Mouse (Mus musculus): ENCODE results near the gene Armc12.

DNA sequence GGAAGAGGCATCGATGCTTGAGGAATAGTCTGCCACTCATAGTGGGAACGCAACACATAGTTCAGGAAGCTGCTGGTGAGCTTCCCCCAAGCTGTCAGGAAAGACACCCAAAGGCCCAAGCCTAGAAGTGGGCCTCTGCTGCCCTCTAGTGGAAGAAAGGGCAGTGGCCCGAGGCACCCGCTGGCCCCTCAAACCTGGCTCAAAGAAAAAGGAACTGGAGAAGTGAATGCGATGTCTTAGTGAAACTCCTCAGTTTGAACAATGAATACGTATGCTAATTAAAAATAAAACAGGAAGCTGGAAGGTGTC is 2.6 kb upstream of the Armc12 start:
- peak; percentile 66 for TF ChIP-seq CTCF (IDR thresholded peaks at IDR 0.05; ENCODE audit: control insufficient read depth, insufficient read depth, insufficient read length)
- no peak for TF ChIP-seq MAX (IDR thresholded peaks at IDR 0.05)
- TF ChIP-seq MYOG (IDR thresholded peaks at IDR 0.05; ENCODE audit: control insufficient read depth, extremely low read depth, insufficient read length) = no peak
- TF ChIP-seq FOSL1 (IDR thresholded peaks at IDR 0.05; ENCODE audit: insufficient read depth, low read length, poor library complexity, severe bottlenecking) = no peak
- TF ChIP-seq MYOD1 (IDR thresholded peaks at IDR 0.05; ENCODE audit: control insufficient read depth, insufficient read length, low read depth) = no peak
- TF ChIP-seq CEBPB (IDR thresholded peaks at IDR 0.05; ENCODE audit: low read depth) = no peak
- TF ChIP-seq USF1 (IDR thresholded peaks at IDR 0.05; ENCODE audit: low read depth) = no peak

Data from C2C12 (cell line).